Mouse (Mus musculus) liver, embryonic 14.5 days (tissue): ENCODE results near the gene Hoxd11.

Experiments
- CTCF ChIP-seq: IDR thresholded peaks from 2 replicates; pipeline ENCODE4 v1.5.1; 2016; ENCODE audit warnings: antibody characterized with exemption, low read depth, control low read depth
- EP300 ChIP-seq: IDR thresholded peaks from 2 replicates; pipeline ENCODE4 v1.6.1; 2016; ENCODE audit warnings: antibody characterized with exemption, low read depth

GRCm38 (mm10) chr2:74720384-74720783 is 41.0 kb downstream of the Hoxd11 start:
- TF ChIP-seq EP300 (no peak), CTCF (no peak)
